Mouse (Mus musculus) left cerebral cortex, adult 8-10 months (tissue): ENCODE measurements around the gene Map3k6. TPM values are rescaled to one million over a fixed set of nuclear protein-coding genes. Genes with fewer than 3 reads are reported as not detected.

ENCODE experiments used
- DNase-seq, 2 experiments: peaks; one replicate each; pipeline ENCODE4 v3.0.0; 2022; ENCODE audit warnings: low spot score in 2 of 2
- total RNA-seq, 4 experiments: library from RNA; stranded (reverse); gene quantifications; 2 replicates each; pipeline ENCODE4 v1.2.4; 2022

Map3k6 gene
- total RNA-seq, result 1 to 10 TPM; 3.6 to 6.6 (median 5.8) TPM

DNA sequence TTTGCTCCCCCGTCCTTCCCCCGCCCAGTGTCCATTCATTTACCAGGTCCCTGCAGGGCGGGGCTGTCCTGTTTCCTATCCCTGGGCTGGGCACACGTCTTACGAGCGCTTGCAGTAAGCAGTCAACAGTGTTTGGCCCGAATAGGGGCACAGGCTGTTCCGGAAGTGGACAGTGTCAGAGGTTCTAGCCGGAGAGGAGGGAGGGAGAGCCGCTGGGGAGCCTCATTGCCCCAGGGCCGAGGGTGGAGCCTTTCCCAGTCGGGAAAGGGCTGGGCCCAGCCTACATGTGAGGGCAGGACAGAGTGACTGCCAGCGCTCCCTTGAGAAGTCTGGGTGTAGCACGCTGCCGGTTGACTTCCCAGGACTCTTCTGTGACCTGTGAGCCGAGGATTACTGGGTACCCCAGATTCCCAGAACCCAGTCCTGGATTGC is at the start of gene Map3k6:
Gene Map3k6, plus strand, starts transcription at position 329 of the 432 bp plus-strand sequence.
- DNase-seq, result no peak

DNA sequence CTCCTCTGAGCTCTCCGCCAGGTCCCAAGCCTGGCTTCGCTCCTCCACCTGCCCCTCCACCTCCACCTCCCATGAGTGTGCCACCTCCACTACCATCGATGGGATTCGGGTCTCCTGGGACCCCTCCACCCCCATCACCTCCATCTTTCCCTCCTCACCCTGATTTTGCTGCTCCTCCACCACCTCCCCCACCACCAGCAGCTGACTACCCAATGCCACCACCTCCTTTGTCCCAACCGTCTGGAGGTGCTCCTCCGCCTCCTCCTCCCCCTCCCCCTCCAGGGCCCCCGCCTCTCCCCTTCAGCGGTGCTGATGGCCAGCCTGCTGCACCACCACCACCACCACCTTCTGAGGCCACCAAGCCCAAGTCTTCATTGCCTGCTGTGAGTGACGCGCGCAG is 46.1 kb upstream of the Map3k6 start:
- DNase-seq, result no peak

DNA sequence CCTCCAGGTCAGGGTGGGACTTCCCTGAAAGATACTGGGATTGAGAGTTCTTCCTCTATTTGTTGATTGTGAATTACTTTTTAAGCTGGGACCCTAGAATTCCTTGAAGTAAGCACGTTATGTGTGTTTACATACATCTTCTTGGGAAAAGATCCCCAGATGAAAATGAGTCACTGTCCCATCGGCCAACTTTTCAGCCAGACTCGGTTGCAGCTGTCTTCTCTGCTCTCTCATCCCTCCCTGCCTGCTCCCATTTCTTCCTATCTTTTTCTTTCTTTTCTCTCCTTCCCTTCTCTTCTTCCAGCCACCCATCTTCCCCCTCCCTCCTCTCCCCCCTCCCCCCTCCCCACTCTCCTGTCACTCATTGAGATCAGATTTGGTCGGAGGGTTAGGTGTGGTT is 45.6 kb upstream of the Map3k6 start:
- no peak for DNase-seq

DNA sequence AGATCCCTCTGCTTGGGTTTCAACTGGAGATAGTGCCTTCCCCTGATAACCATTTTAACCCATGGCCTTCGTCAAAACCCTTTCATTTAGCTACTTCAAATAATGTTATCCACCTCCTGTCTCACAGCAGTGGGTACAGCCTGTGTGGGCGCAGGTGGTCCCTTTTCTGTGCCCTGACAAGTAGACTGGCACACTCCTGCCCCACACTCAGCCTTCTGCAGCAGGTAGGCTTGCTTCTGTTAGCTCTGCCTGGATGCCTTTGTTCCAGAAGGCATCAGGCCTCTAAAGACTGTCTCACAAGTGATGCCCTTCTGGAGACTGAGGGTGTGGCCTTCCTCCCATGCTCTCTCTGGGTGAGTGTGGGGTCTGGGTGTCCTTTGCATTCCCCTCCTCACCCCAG is 44.5 kb upstream of the Map3k6 start:
- no peak for DNase-seq

- DNase-seq, result no peak
These were observed 43.8 kb upstream of the Map3k6 start for GRCm38 (mm10) chr4:133196852-133197251.

- no peak for DNase-seq
These were observed 43.3 kb upstream of the Map3k6 start for GRCm38 (mm10) chr4:133197355-133197754.

DNA sequence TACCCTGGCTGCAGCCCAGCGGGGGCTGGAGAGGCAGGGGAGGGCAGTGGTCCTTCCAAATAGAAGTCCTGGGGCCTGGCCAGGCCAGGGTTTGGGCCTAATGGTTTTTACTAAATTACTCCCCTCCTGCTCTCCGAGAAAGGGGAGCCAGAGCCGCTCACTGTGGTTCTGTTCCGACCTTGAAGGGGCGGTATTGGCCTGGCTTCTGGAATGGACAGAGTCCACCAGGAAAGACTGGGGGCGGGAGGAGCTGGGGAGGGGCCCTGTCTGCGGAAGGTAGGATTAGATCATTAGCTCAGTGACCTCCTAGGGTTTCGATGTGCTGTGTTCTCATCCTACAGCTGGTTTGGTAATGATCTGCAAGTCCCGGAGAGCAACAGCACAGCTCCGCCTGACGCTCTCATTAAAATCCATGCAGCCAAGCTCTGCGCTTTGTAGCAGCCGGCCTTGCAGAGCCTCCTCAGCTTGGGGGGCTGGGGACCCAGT is 42.8 kb upstream of the Map3k6 start:
- DNase-seq, result no peak

DNA sequence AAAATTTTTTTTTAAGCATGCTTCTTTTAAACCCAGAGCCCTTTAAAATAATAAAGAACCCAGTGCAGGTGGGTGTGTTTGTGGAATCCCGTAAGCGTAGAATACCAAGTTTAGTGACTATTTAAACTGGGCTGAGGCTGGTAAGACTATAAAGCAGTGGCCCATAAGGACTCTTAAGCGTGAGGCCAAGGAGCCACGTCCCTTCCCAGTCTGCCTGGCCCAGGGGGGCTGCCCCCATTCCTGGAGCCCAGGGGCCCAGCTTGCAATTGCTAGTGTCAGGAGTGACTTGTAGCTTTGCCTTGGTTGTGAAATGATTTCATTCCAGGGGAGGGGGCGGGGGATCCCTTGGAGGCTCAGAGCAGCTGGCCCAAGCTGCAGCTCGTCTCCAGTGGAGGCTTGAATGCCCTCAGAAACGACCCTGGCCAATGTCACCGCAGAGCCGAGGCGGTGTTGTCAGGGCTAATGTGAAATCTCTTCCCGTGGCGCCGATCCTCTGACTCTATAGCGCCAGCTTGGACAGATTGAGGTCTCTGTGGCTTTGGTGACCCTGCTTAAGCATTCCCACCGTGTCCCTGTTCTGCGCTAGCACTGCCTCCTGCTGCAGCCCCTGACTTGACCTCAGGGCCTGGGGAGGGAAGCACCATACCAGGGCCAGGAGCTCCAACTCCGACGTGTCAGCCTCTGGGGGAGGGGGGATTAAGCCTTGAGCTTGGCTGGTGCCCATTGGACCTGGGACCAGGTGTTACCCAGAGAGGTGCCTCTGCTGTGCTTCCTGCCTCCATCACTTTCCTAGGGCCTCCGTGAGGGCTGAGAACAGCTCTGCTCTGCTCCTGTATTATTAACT is 42.1 kb upstream of the Map3k6 start:
- no peak for DNase-seq

DNA sequence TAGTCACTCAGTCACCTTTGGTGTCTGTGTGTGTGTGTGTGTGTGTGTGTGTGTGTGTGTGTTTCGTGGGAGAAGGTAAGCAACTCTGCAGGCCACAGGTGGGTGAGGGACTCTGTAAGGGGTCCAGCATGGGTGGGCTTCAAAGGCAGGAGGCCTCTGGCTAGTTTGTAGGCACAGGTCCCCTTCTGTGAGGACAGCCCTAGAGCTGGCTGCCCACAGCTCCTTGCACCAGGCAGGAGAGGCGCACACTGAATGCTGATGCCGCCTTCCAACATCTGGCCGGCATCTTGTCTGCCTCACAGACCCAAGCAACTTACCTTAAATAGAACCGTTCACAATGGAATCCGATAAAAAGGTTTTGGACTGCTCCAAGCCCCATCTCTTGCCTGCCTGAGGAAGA is 40.9 kb upstream of the Map3k6 start:
- no peak for DNase-seq

DNA sequence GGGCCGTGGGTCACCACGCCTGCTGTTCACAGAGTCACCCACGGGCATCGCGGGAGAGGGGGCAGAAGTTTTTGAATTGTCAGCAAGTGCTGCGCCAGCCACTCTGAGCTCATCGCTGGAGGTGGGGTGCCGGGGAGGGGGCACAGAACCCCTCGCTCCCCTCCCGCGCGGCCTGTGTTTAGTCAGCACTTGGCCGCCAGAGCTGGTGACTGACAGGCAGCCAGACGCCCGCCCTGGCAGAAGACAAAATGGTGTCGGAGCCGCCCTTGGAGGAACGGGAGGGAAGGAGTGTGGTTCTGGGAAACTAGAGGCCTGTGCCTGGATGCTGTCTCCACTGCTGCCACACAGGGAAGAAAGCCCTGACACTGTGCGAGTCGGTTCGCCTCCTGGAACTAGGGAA is 40.3 kb upstream of the Map3k6 start:
- peak in 1 of 2 experiments; percentile 62 for DNase-seq

DNA sequence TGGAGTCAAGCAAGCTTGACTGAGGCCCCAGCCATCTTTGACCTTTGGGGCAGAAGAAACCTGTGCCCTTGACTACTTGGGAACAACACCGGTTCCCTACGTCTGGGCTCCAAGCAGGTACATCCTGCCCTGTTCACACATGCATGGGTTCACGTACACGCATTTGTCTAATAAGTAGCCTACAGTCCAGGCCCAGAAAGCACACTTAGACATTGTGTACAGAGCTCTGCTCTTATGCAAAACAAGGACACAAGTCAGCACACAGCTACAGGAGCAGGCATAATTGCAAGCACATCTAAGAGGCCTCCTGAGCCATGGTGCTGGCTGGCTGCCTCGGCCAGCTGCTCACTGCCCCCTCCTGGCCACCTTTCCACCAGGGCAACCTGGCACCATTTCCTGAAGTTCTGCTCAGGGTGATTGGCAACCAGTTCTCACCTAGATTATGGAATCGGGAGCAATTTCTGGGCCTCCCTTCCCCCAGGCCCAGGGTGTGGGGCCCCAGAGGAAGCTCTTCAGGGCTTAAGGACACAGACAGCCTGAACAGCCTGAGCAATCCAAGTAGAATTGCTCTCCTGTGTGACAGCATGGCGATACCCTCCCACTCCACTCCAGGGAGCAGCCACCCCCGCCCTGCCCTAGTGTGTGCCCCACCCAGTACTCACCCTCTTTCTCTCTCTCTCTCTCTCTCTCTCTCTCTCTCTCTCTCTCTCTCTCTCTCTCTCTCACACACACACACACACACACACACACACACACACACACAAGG is 39.4 kb upstream of the Map3k6 start:
- DNase-seq, result peak in 1 of 2 experiments; percentile 37

DNA sequence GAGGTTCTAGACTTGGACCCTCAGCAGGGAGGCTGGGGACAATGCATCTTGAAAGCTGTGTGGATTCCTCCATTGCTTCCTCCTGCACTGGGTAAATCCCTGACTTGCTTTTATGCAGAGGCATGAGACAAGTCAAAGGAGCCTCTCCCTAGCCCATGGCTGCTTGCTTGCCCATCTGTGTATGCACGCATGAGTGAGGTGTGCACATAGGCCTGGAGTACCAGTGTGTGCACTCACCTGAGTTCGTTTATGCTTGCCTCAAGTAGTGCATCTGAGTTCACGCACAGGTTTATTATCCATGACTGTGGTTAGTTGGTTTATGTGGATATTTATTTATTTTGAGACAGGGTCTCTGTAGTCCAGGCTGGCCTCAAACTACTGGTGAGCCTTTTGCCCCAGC is 38.4 kb upstream of the Map3k6 start:
- DNase-seq, result no peak

GRCm38 (mm10) chr4:133203591-133203990 is 37.0 kb upstream of the Map3k6 start:
- no peak for DNase-seq

DNA sequence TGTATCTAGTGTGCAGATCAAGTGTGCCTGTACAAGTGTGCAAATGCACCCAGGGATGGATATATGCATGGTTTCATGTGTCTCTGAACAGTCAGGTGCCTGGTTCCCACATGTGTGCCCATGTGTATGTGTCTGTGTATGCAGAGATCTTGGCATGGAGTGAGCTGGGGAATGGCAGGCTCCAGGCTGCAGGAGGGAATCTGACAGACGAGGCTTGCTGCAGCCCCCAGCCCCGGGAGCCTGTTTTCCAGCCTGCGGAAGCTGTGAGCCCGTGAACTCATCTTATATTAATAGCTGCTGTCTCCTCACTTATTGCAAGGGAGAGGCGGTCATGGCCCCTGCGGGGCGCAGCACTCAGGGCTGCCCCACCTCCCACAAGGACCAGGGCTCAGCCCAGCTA is 36.2 kb upstream of the Map3k6 start:
- DNase-seq, result no peak

DNA sequence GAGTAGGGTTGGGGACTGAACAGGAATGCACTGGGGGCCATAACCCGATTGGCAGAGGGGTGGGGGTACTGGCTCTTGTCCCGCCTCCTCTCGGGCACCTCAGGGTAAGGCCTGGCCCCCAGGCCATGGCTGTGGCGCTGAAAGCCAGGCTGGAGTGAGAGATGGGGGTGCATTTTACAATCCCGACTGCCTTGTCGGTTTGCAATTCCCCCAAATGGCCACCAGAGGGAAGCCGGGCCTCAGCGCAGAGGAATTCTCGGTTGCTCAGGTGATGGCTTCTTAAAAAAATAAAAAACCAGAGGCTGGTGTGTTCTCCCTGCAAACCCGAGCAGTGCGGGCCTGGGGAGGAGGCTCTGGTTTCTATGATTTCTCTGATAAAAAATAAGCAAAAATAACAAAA is 31.3 kb upstream of the Map3k6 start:
- DNase-seq, result peak in 1 of 2 experiments; percentile 51

GRCm38 (mm10) chr4:133210023-133210787 is 30.4 kb upstream of the Map3k6 start:
- no peak for DNase-seq

- no peak for DNase-seq
These were observed 29.7 kb upstream of the Map3k6 start for GRCm38 (mm10) chr4:133210788-133211390.

DNA sequence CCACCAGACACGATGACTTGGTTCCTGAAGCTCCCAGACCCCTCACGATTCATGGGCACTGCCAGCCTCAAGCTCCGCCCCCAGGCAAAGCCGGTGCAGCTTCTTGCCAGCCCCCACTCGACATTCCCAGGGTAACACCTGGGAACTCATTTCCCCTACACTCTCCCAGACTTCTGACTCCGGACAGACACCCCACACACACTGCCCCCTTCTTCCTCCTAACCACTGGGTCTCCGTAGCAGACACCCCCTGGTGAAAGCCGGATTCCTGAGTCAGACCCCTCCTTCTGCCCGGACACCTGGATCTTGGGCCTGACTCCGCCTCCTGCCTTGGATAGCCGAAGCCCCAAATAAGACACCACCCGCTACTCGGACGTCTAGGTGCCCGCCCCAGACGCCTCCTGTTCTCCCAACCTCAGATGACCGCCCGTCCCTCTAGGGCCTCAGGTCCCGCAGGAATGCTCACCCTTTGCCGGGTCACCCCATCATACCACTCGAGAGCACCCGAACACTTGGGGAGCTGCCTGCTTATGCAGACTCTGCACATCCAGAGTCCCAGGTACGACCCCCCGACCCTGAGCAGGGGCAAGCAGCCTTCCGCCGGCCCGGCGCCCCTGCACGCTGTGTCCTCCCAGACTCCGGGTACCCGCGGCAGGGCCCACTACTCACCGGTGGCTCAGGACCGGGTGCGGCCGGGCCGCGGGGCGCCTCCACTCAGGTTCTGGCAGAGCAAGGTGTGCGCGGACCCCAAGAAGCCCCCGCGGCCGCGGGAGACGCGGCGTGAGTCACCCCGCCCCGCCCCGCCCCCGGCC is 28.7 kb upstream of the Map3k6 start, which contains the start of the genes Cd164l2 and Gpr3:
Gene Cd164l2, plus strand, starts transcription at position 381 of the 811 bp plus-strand sequence.
Gene Gpr3, minus strand, starts transcription at position 786 of the 811 bp plus-strand sequence.
- peak in 1 of 2 experiments; percentile 46 for DNase-seq

- DNase-seq, result peak; percentile 73 to 74
These were observed 27.9 kb upstream of the Map3k6 start for GRCm38 (mm10) chr4:133212562-133213267.

DNA sequence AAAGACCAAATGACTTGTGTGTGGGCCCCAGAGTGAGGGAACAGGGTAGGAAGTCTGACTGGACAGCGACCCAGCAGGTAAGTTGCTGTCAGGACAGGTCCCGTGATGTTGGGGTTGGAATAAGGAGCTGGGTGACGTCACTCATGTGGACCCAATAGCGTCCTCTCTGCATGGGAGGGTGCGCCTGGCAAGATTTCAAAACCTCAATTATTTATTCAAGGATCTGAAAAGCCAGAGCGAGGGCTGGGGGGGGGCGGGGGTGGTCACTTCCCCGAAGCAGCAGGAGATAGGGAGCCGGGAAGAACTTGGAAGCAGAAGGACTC is 27.4 kb upstream of the Map3k6 start:
- peak in 1 of 2 experiments; percentile 46 for DNase-seq
